Mouse (Mus musculus): ENCODE data around the gene Gm49361. TPM values are rescaled to one million over a fixed set of nuclear protein-coding genes. Genes with fewer than 3 reads are reported as not detected.

Gene Gm49361
- polyA plus RNA-seq, 1 experiment from 2014 or later: not detected

DNA sequence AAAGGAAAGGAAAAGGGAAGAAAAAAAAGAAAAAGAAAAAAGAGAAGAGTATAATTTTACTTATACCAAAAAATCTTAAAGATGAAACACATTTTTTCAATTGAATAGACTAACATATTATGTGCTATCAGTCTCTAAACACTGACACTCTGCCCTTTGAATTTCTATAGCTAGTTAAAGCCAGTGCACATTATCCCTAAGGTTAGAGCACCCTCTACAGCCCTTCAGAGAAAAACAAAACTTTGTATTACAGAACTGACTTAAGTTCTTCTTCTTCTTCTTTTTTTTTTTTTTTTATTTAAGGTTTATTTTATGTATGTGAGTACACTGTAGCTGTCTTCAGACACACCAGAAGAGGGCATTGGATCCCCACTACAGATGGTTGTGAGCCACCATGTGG, 96.4 kb downstream of the Gm49361 start:
- Histone ChIP-seq H3K4me2 (no peak overlapping the region), H3K9ac (no peak overlapping the region), H3K27ac (no peak overlapping the region), H3K36me3 (ENCODE audit: poor library complexity, severe bottlenecking) (no peaks in the 10 kb centered on the region), H3K4me3 (no peak overlapping the region), H3K4me1 (no peaks in the 10 kb centered on the region), H3K9me3 (replicated peaks) (no peaks in the 10 kb centered on the region), H3K27me3 (no peaks in the 10 kb centered on the region)
- no peak for ATAC-seq

DNA sequence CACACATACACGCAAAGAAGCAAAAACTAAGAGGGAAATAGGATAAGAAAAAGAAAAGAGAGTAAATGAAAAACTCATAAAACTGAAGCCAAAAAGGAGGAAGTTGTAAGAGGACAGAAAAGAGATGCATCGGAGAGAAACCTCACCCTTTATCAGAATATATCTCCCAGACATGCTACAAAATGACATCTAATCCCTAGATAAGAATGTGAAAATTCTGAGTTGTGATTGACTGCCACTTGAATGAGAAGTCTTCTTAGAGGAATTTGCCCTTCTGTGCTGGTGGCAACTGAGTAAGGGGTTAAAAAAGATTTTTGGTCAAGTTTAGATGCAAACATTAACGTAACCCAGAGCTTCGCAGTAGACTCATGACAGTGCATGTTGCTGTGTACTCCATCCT, 99.7 kb downstream of the Gm49361 start:
- ATAC-seq: no peak
- H3K27me3 ChIP-seq: no peaks in the 10 kb centered on the region
- WGBS: 92% methylated on average over 4 of the region's 4 CpGs

DNA sequence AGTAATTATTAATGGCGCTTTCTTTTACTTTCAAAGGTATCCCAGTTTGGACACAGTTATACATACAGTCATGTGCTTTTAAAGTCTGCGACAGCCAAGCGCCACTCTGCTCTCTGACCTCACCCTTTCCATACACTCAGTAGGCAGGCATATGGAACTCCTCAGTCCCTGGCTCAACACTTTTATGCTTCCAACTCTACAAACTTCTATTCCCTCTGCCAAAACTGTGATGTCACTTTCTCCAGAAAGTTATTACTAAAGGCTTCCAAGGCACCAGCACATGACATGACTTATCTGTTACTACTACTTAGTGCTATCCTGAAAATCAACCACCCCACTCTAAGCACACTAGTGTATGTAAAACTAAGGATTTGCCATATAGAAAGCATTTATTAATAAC, 106.8 kb downstream of the Gm49361 start:
- Histone ChIP-seq H3K27ac (no peak overlapping the region), H3K36me3 (ENCODE audit: poor library complexity, severe bottlenecking) (0 out of 2 replicates have a peak, but pooled peaks cover 11% of the 10 kb centered on the region), H3K9me3 (replicated peaks) (no peaks in the 10 kb centered on the region), H3K4me2 (no peak overlapping the region), H3K9ac (no peak overlapping the region), H3K4me1 (0 out of 2 replicates have a peak, but pooled peaks cover 1% of the 10 kb centered on the region), H3K4me3 (no peak overlapping the region), H3K27me3 (no peaks in the 10 kb centered on the region)
- WGBS: 95% methylated on average over 3 of the region's 3 CpGs
- no peak for ATAC-seq

More for the DNA sequence above, 99.7 kb downstream of the Gm49361 start:
- H3K9ac ChIP-seq: no peak overlapping the region
- H3K36me3 ChIP-seq (ENCODE audit: poor library complexity, severe bottlenecking): 0 out of 2 replicates have a peak, but pooled peaks cover 7% of the 10 kb centered on the region
- no peak overlapping the region for H3K4me2 ChIP-seq
- no peak overlapping the region for H3K4me3 ChIP-seq
- H3K9me3 ChIP-seq (replicated peaks): no peaks in the 10 kb centered on the region
- H3K4me1 ChIP-seq: no peaks in the 10 kb centered on the region
- H3K27ac ChIP-seq: no peak overlapping the region

DNA sequence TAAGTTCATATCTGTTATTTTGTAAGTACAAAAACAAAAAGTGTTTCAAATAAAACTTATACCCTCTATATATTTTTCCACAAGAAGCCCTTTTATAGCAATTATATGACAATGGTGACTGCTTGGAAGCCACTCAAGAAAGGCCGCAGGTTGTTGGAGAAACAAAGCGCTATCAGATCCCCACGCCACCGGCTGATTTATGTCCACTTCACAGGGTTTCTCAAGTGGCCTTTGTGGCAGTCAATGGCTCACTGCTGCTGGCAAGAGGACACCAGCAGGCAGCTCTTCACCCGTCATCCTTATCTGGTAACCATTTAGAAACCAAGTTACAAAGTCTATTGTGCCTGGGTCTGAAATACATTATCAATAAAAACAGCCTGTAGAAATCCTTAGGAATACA, 111.8 kb downstream of the Gm49361 start:
- Histone ChIP-seq H3K9ac (no peak overlapping the region), H3K4me3 (no peak overlapping the region), H3K36me3 (ENCODE audit: poor library complexity, severe bottlenecking) (0 out of 2 replicates have a peak, but pooled peaks cover 5% of the 10 kb centered on the region), H3K4me1 (peaks cover 7% of the 10 kb centered on the region), H3K27ac (no peak overlapping the region), H3K4me2 (no peak overlapping the region), H3K27me3 (no peaks in the 10 kb centered on the region), H3K9me3 (replicated peaks) (no peaks in the 10 kb centered on the region)
- 43% methylated on average over 5 of the region's 5 CpGs for WGBS
- ATAC-seq: no peak

DNA sequence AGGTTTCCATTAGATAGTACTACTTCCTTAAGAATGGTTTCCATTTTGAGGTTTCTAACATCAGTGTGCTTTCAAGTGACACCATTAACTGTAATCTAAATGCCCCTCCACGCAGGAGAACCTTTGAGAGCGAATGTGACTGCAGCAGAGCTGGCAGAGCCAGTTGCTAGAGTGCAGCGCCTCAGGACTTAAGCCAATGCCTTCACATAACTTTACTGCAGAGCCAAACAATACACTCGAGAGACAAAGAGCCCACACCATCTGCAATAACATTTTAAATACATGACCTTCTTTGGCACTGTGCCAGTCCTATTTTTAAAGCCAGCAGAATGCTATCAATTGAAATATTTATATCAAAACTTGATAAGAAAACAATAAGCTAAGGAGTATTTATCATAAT, 116.3 kb downstream of the Gm49361 start:
- H3K27ac ChIP-seq: no peak overlapping the region
- H3K4me3 ChIP-seq: no peak overlapping the region
- 79% methylated on average over 4 of the region's 4 CpGs for WGBS
- H3K9ac ChIP-seq: no peak overlapping the region
- H3K27me3 ChIP-seq: no peaks in the 10 kb centered on the region
- ATAC-seq: no peak
- H3K9me3 ChIP-seq (replicated peaks): no peaks in the 10 kb centered on the region
- H3K36me3 ChIP-seq (ENCODE audit: poor library complexity, severe bottlenecking): peaks cover 39% of the 10 kb centered on the region
- peaks cover 7% of the 10 kb centered on the region for H3K4me1 ChIP-seq
- H3K4me2 ChIP-seq: no peak overlapping the region

DNA sequence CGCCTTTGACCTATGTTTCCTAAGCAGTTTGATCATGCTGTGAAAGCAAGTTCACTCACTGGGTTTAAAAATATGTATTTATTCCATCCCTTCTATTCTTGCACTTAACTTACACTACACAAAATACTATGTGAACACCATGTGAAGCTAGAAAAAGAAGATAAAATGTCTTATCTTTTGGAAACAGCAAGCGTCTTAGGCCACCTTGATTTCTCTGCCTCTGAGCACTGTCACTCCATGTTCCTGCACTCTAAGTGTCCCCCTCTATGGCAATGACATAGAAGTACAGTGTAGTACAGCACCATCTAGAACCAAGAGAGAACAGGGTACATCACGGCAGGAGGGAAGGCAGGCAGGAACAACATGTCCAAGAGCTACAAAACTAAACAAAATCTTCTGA, 123.0 kb downstream of the Gm49361 start:
- H3K27me3 ChIP-seq: no peaks in the 10 kb centered on the region
- no peak for ATAC-seq
- WGBS: 68% methylated on average over 3 of the region's 3 CpGs
- peaks cover 27% of the 10 kb centered on the region for H3K36me3 ChIP-seq (ENCODE audit: poor library complexity, severe bottlenecking)
- H3K4me2 ChIP-seq: no peak overlapping the region
- H3K4me1 ChIP-seq: peaks cover 20% of the 10 kb centered on the region
- H3K27ac ChIP-seq: no peak overlapping the region
- no peak overlapping the region for H3K4me3 ChIP-seq
- H3K9ac ChIP-seq: no peak overlapping the region
- H3K9me3 ChIP-seq (replicated peaks): no peaks in the 10 kb centered on the region

DNA sequence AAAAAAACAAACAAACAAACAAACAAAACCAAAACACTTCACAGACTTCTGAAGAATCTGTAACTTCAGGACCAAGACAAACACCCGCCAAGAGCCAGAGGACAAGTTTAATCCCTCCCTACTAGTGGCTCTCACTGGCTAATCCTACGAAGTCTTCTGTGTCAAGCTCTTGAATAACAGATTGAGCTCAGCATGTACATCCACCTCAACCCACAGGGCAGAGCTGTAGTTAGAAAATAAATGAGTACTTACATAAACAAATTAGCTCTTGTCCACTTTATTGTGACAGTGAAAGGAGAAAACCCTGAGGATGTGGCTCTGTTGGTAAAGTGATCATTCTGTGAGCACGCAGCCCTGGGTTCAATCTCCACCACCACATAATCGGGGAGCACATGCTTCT, 124.2 kb downstream of the Gm49361 start:
- Histone ChIP-seq H3K4me2 (no peak overlapping the region), H3K27ac (peak overlapping the region; percentile 19; the same call in 1 of the 2 replicates), H3K36me3 (ENCODE audit: poor library complexity, severe bottlenecking) (peaks cover 19% of the 10 kb centered on the region), H3K27me3 (no peaks in the 10 kb centered on the region), H3K4me1 (peaks cover 20% of the 10 kb centered on the region), H3K9ac (no peak overlapping the region), H3K4me3 (no peak overlapping the region), H3K9me3 (replicated peaks) (no peaks in the 10 kb centered on the region)
- 55% methylated on average over 4 of the region's 4 CpGs for WGBS
- no peak for ATAC-seq

DNA sequence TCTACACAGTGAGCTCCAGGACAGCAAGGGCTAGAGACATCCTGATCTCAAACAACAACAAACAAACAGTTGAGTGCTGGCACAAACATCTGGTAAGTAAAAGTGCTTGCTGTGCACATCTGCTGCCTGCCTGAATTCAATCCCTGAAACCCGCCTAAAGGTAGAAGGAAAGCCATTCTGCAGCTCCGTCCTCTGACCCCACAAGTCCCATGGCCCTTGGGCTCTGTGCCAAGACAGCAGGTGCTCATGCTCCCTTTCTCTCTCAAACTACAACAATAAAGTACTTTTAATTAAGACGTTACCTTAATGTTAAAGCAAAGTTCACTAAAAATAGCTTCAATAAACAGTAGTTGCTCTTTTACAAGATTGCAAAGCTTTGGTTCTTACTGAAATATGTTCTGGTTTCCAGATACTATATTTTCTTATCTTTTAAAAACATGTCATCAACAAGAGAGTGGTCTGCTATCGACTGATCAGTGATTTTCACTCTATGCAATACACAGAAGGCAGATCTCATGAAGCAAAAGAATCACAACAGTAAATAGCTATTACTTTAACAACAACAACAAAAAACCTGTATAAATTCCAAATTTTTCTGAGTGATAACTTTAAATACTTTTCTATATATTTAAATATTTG, 125.2 kb downstream of the Gm49361 start:
- Histone ChIP-seq H3K27me3 (no peaks in the 10 kb centered on the region), H3K27ac (no peak overlapping the region), H3K4me1 (peaks cover 22% of the 10 kb centered on the region), H3K4me2 (no peak overlapping the region), H3K4me3 (no peak overlapping the region), H3K36me3 (ENCODE audit: poor library complexity, severe bottlenecking) (peaks cover 12% of the 10 kb centered on the region), H3K9me3 (replicated peaks) (no peaks in the 10 kb centered on the region), H3K9ac (no peak overlapping the region)
- 37% methylated on average over 4 of the region's 4 CpGs for WGBS
- no peak for ATAC-seq

DNA sequence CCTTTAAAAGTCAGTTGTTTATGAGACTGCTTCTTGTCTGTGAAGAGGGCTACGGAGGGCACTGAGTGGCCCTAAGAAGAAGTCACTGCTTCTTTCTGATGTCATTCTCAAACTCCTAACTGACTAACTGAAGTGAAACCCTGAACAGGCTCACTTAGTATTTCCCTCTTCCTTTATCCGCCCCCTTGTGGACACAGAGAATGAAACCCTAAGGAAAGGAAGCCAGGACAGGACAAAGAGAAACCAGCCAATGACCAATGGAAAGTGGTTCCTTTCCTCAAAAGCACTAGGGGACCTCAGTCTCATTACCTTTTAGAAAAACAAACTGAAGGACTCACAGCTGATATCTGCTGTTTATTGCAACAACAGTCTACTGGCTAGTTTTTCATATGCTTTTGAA, 126.4 kb downstream of the Gm49361 start:
- H3K4me3 ChIP-seq: no peak overlapping the region
- WGBS: 47% methylated on average over 2 of the region's 2 CpGs
- H3K27me3 ChIP-seq: no peaks in the 10 kb centered on the region
- ATAC-seq: 0 out of 2 replicates have a peak, but pooled peaks have one; percentile 27
- H3K9me3 ChIP-seq (replicated peaks): no peaks in the 10 kb centered on the region
- peaks cover 5% of the 10 kb centered on the region; the same call in 1 of the 2 replicates for H3K36me3 ChIP-seq (ENCODE audit: poor library complexity, severe bottlenecking)
- no peak overlapping the region for H3K4me2 ChIP-seq
- H3K9ac ChIP-seq: no peak overlapping the region
- no peak overlapping the region for H3K27ac ChIP-seq
- H3K4me1 ChIP-seq: peaks cover 28% of the 10 kb centered on the region

DNA sequence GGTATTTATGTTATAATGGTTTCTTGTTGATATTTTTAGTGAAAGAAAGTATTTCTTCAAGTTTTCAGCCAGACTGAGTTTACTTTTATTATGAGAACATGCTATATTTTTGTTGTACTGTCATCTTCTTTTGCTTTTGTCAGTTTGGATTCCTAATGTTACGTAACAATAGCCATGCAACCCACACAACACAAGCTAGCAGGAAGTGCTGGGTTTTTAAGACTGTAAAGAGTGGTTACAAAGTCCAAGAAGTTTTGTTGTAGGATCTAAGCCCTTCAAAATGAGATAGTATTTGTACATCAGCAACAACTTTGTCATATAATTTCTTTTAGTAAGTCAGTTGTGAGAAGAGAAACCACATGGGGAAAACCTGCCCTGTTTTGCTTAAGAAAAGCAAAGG, 128.2 kb downstream of the Gm49361 start:
- WGBS: 100% methylated on average over 1 of the region's 1 CpGs
- Histone ChIP-seq H3K9me3 (replicated peaks) (no peaks in the 10 kb centered on the region), H3K9ac (no peak overlapping the region), H3K27me3 (no peaks in the 10 kb centered on the region), H3K4me1 (peaks cover 28% of the 10 kb centered on the region), H3K4me3 (no peak overlapping the region), H3K27ac (no peak overlapping the region), H3K36me3 (ENCODE audit: poor library complexity, severe bottlenecking) (no peaks in the 10 kb centered on the region), H3K4me2 (no peak overlapping the region)
- ATAC-seq: no peak

DNA sequence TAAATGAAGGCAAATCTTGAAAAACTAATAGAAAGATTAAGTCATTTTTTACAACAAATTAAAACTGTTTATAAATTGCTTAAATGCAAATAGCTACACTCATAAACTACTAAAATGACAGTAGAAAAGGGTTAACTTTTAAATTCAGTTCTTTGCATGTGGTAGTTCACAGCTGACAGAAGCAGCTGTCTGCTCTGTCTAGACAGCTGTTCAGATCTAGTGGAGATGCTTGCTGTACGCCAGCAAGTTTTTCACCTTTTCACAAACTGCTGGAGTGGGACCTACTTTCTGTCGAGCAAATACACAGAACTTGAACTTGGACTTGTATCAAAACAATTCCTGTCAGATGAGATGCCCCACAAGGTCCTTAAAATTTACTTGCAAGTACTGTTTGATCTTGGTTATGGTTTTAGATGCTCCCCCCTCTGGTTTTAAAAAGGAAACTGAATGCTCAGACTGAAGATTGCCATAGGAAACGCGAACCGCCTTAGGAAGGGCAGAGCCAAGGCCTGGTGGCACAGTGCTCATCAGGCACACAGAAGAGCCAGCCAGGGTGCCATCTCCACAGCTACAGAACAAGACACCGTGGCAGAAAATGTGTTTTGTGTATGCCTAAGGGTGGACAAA, 129.5 kb downstream of the Gm49361 start:
- ATAC-seq: no peak
- Histone ChIP-seq H3K4me3 (no peak overlapping the region), H3K9me3 (replicated peaks) (no peaks in the 10 kb centered on the region), H3K27ac (no peak overlapping the region), H3K4me2 (no peak overlapping the region), H3K4me1 (peaks cover 19% of the 10 kb centered on the region), H3K36me3 (ENCODE audit: poor library complexity, severe bottlenecking) (no peaks in the 10 kb centered on the region), H3K9ac (no peak overlapping the region), H3K27me3 (no peaks in the 10 kb centered on the region)
- 79% methylated on average over 6 of the region's 6 CpGs for WGBS

DNA sequence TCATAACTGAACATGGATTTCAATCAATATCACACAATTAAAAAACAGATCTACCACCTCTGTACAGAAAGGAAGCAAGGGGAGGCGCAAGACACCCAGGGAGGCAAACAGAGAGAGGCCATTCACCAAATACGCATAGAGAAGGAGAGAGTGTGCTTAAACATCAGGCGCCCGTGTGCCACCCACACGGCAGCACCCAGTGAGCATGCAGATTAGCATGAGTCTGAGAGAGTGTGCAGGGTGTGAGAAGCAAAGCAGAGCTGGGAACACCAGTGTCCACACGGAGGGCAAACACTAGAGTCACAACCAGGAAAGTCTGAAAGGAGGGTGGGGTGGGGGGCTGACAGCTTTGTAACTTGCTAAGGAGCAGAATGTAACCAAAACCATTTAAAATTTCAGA, 130.1 kb downstream of the Gm49361 start:
- ATAC-seq: no peak
- WGBS: 46% methylated on average over 6 of the region's 6 CpGs

More for the DNA sequence above, 130.1 kb downstream of the Gm49361 start:
- H3K27ac ChIP-seq: no peak overlapping the region
- no peak overlapping the region for H3K9ac ChIP-seq
- no peaks in the 10 kb centered on the region for H3K27me3 ChIP-seq
- H3K9me3 ChIP-seq (replicated peaks): no peaks in the 10 kb centered on the region
- peaks cover 22% of the 10 kb centered on the region for H3K4me1 ChIP-seq
- no peaks in the 10 kb centered on the region for H3K36me3 ChIP-seq (ENCODE audit: poor library complexity, severe bottlenecking)
- H3K4me3 ChIP-seq: no peak overlapping the region
- H3K4me2 ChIP-seq: no peak overlapping the region

Measured in forebrain, embryonic 13.5 days (tissue).